Mouse (Mus musculus) megakaryocyte, embryonic 14.5 days (primary cell): ENCODE results near the gene Muc2.

Experiments
- FLI1 ChIP-seq: IDR thresholded peaks from 2 replicates; pipeline ENCODE4 v1.6.1; 2012; ENCODE audit warnings: low read length, inconsistent platforms, mixed read lengths
- GATA1 ChIP-seq: IDR thresholded peaks from 3 replicates; pipeline ENCODE4 v1.6.1; 2012; ENCODE audit warnings: mixed read lengths, low read length, inconsistent platforms, borderline replicate concordance

DNA sequence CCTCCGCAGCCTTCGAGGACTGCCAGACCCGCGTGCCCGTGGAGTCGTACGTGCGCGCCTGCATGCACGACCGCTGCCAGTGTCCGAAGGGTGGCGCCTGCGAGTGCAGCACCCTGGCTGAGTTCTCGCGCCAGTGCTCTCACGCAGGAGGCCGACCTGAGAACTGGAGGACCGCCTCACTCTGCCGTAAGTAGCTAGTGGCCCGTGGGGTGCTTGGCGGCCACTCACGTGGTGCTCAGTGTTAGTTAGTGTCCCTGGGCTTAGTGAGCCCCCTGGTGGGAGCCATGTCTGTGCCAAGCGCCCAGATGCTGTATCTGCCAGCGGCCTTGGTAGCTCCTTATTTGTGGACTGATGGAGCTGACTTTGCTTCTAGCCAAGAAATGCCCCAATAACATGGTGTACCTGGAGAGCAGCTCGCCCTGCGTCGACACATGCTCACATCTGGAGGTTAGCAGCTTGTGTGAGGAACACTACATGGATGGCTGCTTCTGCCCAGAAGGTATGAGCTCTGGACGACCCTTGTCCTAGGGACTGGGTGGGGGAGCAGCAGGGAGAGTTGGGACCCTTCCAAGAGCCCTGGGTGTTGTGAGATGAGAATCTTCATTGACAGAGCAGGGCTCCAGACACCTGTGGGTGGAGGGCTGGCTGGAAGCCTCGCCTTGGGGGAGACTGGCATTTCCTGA lies 3.6 kb downstream of the Muc2 start:
- TF ChIP-seq GATA1: no peak
- TF ChIP-seq FLI1: no peak
